Mouse (Mus musculus): ENCODE data around the gene Rpl3.

DNA sequence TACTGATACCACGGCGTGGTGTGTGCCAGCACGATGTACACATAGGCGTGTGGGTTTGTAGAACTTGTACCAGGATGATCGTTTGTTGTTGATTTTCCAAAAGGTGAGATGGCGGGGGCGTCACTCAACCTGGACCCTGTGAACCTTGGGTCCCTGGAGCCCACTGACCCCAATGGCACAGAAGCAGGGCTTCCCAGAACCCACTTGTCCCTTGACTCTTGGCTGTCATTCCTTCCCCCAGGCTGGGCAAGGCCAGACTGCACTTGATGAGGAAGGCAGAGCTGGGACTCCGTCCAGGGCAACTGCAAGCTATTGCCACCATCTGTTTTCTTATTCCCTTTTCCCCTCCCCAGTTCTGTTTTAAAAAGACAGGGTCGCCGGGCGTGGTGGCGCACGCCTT, 2.5 kb upstream of the Rpl3 start:
- no peak for TF ChIP-seq CTCF (IDR thresholded peaks at IDR 0.05; ENCODE audit: insufficient read depth, low read depth, low read length)
- no peak for TF ChIP-seq POLR2A (IDR thresholded peaks at IDR 0.05; ENCODE audit: insufficient read depth, low read depth, low read length)
